Mouse (Mus musculus) adrenal gland (tissue): ENCODE measurements around the gene Il9r.

Experiments
- intact Hi-C: fragments of 180-260 bp; cut with DNase I; formaldehyde crosslinking; loops from one replicate; pipeline ENCODE4 v1.15.1; 2025

Il9r gene

GRCm38 (mm10) chr11:32227555-32227954 lies 27.5 kb upstream of the Il9r start:
- intact Hi-C loops = no loop called here

GRCm38 (mm10) chr11:32227041-32227440 lies 27.0 kb upstream of the Il9r start:
- intact Hi-C loops = no loop called here

- intact Hi-C loops = no loop called here
Measured at GRCm38 (mm10) chr11:32226124-32226871, 26.2 kb upstream of the Il9r start, which contains the start of gene Mpg. Mpg (plus strand) TSS chr11:32226505.

GRCm38 (mm10) chr11:32225222-32226104 lies 25.4 kb upstream of the Il9r start:
- intact Hi-C loops = no loop called here

GRCm38 (mm10) chr11:32224468-32225139 lies 24.5 kb upstream of the Il9r start:
- intact Hi-C loops = no loop called here

- intact Hi-C loops = no loop called here
Measured at GRCm38 (mm10) chr11:32223297-32223967, 23.4 kb upstream of the Il9r start.

- intact Hi-C loops = no loop called here
Measured at GRCm38 (mm10) chr11:32222570-32223194, 22.6 kb upstream of the Il9r start.

GRCm38 (mm10) chr11:32221951-32222409 lies 21.9 kb upstream of the Il9r start, which contains the start of gene Rhbdf1:
Rhbdf1 (minus strand) TSS chr11:32222300.
- intact Hi-C loops = no loop called here

- intact Hi-C loops = no loop called here
Measured at GRCm38 (mm10) chr11:32221225-32221950, 21.3 kb upstream of the Il9r start.

- intact Hi-C loops = no loop called here
Measured at GRCm38 (mm10) chr11:32220607-32221224, 20.6 kb upstream of the Il9r start.

- intact Hi-C loops = loop anchor here (10.0 kb wide), 1 partner anchor 106 kb away; no protein-coding TSS in a partner anchor
Measured at GRCm38 (mm10) chr11:32219287-32219686, 19.2 kb upstream of the Il9r start.

GRCm38 (mm10) chr11:32218501-32219050 lies 18.5 kb upstream of the Il9r start:
- intact Hi-C loops = loop anchor here (10.0 kb wide), 1 partner anchor 106 kb away; no protein-coding TSS in a partner anchor

GRCm38 (mm10) chr11:32216851-32217250 lies 16.8 kb upstream of the Il9r start:
- intact Hi-C loops = loop anchor here (2.0 to 10.0 kb wide), 2 partner anchors 20 to 108 kb away; no protein-coding TSS in a partner anchor

- intact Hi-C loops = loop anchor here (2.0 to 10.0 kb wide), 2 partner anchors 21 to 109 kb away; no protein-coding TSS in a partner anchor
Measured at GRCm38 (mm10) chr11:32215372-32216162, 15.5 kb upstream of the Il9r start.

GRCm38 (mm10) chr11:32210623-32211022 lies 10.5 kb upstream of the Il9r start:
- intact Hi-C loops = loop anchor here (10.0 kb wide), 1 partner anchor 114 kb away; no protein-coding TSS in a partner anchor

- intact Hi-C loops = loop anchor here (5.0 kb wide), 1 partner anchor 37 kb away; no protein-coding TSS in a partner anchor
Measured at GRCm38 (mm10) chr11:32205058-32205873, 5.2 kb upstream of the Il9r start, which contains the start of gene Snrnp25. Snrnp25 (plus strand) TSS chr11:32205415.
